Mouse (Mus musculus) heart, adult 2 months (tissue): ENCODE results near the gene 1700113H08Rik.

Experiments
- EP300 ChIP-seq: fragments of 200-500 bp; IDR thresholded peaks from 2 replicates; pipeline ENCODE4 v1.6.1; 2011; ENCODE audit warnings: low read depth, low read length, control low read depth; ENCODE audit not compliant: insufficient read depth
- POLR2A ChIP-seq: fragments of 200-500 bp; IDR thresholded peaks from 2 replicates; pipeline ENCODE4 v1.6.1; 2011; ENCODE audit warnings: mild to moderate bottlenecking, low read depth, low read length, control low read depth; ENCODE audit not compliant: insufficient read depth

DNA sequence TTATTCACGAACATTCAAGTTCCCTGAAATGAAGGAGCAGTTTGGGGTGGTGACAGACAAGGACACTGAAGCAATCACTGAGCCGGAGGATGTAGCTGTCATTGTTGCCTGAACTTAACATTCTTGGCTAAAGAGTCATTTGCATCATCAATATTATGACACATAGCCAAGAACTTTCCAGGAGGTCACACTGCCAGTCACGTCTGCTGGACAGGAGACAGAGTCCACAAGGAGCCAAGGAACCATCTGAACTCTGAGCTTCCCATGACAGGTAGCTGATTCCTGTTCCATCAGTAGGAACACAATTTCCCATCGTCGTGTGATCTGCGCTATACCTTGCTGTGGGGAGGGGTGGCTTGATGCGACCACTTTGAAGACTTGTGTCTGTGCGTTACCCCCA lies 25.1 kb upstream of the 1700113H08Rik start:
- no peak for TF ChIP-seq EP300
- no peak for TF ChIP-seq POLR2A
